Mouse (Mus musculus) urinary bladder, postnatal 14 days (tissue): ENCODE measurements around the gene Nhlh2.
A peak's percentile ranks its signal among the peaks of the same experiment; 100 is the strongest.

Source experiments
- DNase-seq: peaks from one replicate; pipeline ENCODE4 v3.0.0; 2021; ENCODE audit warnings: low spot score

The Nhlh2 gene

DNA sequence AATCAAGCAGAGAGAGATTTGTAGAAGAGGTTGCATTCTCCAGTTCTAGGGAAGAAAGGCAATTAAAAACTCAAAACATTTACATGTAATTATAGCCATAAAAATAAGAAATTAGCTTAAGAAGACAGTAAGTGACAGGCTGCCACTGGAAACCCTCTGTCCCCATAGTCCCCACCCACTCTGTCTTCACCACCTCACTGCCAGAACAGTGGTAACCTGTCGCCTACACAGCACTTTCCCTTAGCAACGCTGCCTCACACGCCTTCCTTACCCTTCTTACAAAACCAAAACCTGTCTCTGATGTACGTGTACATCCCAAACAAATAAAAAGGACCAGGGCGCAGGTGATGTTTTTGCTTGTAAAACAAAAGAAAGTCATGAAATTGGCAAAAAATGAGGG, 15.8 kb downstream of the Nhlh2 start:
- no peak for DNase-seq

DNA sequence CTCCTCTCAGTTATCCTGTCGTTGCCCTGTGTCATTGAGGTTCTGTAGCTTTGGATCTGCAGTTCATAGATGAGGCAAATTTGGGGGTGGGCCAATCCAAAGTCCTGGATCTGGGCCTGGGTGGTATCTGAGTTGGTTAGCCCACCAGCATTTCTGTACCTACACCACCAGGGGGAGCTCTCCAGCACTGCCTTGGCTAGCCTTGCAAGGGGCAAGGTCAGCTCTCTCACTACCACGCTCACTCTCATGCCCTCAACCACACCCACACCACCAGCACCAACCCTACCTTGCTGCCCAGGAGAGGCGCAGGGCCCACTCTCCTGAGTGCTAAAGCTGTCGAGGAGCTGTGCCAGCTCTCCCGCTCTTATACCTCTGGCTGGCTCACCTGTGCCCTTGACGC, 18.0 kb downstream of the Nhlh2 start:
- DNase-seq: no peak

DNA sequence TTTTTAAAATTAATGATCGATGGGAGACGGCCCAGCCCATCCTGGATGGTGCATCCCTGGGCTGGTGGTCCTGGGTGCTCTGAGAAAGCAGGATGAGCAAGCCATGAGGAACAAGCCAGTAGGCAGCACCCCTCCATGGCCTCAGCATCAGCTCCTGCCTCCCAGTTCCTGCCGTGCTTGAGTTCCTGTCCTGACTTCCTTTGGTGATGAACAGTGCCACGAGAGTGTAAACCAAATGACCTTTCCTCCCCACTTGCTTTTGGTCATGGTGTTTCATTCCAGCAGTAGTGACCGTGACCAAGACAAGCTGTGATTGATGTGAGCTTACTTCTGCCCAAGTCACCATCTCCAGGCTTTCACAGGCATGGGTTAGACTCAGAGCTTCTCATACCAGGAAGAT, 27.9 kb downstream of the Nhlh2 start:
- DNase-seq: no peak

DNA sequence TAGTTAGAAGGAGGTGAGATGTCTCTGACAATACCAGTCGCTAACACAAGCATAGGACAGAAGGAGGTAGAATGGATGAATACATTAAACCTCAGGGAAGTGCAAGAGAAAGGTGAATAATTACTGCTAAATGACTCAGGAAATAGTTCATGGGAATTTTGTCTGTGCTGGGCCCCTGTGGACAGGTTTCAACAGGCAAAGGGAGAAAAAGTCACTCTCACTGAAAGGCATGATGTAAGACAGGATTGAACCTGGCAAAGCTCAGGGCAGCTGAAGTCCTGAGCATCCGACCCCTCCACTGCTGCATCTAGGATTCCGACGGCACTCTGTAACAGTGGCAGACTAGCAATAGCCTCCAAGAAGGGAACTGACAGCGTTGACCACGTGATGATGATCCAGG, 28.7 kb downstream of the Nhlh2 start:
- no peak for DNase-seq

DNA sequence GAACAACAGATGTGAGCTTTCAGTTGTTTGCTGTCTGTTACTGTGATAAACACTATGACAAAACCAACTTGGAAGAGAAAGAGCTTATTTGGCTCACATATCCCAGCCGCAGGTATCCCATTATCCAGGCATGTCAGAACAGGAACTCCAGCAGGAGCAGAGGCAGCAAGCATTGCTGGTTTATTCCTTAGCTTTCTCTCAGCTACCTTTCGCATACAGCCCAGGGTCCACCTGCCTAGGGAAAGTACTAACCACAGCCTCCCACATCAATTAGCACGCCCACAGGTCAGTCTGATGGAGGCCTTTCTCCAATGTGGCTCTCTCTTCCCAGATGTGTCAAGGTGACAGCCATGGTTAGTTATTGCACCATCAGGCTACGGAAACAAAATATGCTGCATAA, 31.8 kb downstream of the Nhlh2 start:
- DNase-seq: no peak

DNA sequence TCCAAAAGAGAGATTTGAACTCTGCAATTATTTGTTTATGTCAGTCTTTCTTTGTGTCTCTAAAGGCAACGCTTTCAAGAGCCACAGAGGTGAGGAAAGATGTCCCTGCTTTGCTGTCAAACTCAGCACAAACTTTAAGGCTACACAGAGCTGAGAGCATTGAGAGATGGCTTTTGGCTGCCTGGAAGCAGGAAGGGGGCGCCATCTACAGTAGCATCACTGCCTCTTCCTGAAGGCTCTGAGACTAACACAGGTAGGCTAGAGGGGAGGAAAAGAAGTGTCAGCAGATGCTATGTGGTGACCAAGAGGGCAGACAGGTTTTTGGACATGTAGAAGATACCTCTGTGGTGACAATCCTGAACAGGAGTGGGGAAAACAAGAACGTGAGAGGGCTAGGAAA, 35.2 kb downstream of the Nhlh2 start:
- no peak for DNase-seq

DNA sequence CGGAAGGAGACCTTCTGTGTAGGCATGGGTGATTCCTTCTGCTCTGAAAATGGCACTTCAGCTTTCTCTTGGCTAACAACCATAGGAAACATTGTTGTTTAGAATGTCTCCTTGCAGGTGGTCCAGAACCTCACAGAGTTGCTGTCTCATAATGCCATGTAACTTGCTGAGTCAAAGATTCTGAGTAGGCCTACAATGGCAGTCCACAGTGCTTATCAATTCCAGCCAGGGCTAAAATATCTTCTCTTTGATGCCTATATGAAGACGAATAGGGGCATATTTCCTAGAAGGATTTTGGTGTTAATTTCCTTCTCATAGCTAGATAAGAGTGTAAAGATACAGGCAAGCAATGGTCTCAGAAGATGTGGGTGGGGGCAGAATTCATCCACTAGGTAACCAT, 37.7 kb downstream of the Nhlh2 start:
- DNase-seq: no peak

DNA sequence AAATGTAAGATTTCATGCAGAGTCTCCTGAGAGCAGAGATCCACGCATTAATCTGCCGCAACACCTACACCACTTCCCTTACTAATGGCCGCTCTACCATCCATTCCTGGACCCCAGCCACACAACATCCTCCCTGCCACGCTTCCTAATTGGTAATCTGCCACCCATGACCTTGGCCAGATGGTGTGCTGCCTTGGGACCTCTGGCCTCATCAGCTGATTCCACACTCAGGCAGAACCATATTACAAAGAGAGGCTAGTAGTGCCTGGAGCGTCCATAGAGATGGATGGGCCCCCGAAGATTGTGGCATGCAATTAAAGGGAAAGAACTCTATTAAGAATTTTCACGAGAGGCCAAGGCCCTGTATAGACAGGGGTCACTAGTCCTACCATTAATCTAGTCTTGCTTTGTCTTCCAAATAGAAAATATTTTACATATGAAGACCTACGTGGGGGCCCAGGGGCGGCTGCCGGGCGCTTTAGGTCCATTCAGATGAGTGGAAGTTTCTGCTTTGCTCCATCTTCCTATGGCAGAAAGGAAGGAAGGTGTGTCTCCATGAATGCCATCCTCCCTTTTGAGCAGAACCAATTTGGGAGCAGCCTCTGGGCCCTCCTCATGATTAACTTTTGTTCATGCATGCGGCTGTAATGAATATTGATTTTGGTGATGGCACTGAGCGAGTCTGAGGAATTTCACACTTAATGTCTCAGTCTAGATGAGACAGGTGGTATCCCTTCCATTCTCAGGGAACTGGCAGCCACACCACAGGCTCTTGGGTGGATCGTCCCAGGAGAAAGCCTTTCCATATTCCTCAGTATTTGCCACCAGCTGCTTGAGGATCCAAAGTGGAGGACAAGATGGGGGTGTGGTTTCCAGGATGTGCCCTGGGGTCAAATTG, 39.6 kb downstream of the Nhlh2 start:
- DNase-seq: no peak

DNA sequence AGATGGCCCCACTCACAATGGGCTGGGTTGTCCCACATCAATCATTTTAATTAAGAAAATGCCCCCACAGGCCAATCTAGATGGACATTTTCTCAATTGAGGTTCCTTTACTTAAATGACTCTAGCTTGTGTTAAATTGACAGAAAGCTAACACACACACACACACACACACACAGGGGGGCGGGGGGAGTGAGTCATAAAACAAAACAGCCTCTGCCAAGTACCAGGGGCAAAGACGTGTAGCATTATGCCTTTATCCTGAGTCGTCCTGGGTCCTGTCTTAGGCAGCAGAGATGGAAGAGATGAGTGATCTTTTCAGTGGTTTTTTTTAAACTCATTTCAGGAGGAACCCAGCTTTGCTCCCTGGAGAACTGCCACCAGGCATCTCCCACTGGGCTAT, 42.2 kb downstream of the Nhlh2 start:
- no peak for DNase-seq

DNA sequence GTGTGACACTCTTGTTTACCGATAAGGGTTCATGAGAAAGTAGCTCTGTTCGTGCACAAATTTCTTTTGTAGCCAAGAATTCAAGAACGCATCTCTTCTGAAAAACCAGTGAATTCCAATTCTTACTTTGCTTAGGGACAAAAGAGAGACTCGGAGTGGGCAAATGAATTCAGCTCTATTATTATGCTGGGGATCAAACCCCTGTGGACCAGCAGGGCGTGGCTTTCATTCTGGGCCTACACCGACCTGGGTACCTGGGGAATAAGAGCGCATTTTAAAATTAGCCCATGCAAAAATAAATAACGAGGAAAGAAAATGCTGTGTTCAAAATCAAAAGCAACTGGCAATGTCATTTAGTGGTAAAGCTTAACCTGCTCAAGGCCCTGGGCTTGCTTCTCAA, 43.4 kb downstream of the Nhlh2 start:
- DNase-seq: no peak

DNA sequence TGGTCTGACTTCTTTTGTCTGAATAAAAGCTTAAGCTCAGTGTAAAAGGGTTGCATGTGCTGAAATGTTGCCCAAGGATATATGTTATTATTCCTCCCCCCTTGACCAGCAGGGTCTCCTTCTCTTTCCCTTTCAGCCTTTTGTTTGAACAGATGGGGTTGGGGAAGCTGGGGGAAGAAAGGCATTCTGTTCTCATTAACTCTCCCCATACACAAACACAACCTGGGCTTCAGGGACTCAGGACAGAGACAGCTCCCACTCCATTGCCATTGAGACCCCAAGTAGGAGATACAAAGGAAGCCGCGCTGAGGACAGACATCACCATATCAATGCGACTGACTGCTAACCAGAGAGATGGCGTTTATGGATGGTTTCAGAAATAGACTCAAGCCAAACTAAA, 46.0 kb downstream of the Nhlh2 start:
- DNase-seq: no peak

DNA sequence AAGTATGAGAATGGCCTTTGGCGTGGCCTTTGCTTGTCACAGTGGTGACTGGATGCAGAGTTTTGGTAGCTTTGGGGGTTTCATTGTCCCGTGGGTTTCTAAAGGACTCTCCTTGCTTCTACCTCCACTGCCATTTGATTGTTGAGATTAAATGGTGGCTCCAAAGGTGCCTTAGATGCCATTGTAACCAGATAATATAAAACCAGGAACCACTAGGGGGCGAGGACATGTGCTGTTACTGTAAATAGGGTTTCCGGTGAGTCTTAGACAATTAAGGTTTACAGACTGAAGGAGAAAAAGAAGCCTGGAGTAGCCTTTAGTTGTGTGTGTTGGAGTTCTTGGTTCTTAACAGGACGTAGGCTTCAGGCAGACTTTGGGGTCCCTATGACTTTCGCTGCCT, 50.2 kb downstream of the Nhlh2 start:
- no peak for DNase-seq

DNA sequence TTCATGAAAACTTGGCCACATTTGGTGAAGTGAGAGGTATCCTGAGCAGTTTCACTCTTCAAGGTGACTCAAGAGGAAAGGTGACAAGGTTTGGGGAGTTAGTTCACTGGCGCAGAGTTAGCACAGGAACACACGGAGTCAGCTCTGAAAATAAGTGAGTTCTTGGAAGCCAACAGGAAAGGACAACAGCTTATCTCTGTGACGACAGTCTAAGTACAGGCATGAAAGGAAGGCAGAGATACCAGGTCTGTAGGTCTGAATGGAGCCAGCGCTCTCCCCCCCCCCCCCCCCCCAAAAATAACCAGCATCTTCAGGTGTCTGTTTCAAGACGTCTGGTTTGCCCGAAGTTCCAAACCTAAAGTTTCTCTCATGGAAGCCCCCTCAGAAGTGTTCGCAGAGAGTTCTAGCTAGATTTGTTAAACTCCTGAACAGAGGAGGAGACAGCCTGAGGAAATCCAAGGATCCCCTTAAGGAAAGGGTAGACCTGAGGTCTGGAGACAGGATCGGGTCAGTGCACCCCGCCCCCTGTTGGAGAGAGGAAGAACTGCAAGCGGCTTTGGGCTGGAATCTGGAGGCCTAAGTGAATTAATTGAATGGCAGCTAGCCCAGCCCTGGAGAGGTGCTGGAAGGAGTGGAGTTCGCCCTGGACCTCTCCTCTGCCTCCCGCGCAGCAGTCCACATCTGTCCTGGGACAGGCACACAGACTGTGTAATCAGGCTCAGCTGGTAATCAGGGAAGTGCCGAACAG, 52.2 kb downstream of the Nhlh2 start:
- DNase-seq: peak; percentile 49

DNA sequence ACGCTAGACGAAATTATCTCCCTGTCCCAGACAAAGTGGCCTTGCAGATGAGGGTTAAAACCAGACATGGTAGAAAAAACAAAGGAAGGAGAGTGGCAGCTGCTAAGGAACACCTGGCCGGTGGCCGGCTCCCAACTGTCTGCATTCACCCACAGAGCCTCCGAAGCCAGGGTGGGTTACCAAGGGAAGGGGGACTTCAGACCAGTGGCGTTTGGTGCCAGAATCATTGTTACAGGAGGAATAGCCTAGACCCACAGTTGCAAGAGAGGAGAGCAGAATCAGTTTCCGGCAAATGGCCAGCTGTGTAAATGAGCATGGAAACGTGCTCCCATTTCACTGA, 52.8 kb downstream of the Nhlh2 start:
- no peak for DNase-seq

DNA sequence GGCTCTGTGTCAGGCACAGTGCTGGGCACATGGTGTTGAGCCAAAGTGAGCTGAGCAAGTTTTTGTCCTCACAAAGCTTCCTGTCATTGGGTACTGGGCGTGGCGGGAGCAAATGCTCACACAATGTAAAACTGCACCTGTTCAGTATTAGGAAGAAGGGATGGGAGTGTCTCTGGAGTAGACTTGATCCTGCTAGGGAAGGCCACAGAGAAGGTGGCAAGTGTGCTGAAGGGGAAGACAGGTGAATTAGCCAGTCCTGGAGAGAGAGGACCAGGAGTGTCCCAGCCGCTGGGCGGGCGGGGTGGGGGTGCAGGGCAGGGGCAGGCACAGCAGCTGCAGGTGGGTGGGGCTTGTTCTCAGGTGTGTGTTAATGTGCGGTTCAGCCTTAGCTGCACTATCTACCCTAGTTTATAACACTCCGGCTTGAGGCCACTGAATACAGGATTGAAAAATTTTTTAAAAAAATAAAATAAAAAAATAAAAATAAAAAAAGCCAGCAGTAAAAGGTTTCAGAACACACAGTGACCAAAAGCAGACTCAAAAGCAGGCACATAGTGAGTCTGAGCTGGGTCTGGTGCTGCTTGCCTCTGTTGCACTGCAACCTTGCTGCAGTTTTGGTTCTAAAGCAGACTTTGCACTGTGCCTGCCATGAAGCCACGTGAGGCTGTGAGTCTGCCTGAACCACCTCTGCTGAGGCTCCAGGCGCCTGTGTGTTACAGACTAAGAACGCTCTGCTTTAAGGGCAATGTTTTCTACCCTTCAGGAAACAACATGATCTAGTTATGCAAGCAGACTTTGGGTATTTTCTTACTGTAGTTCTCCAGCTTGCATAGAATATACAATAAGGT, 53.6 kb downstream of the Nhlh2 start:
- no peak for DNase-seq

DNA sequence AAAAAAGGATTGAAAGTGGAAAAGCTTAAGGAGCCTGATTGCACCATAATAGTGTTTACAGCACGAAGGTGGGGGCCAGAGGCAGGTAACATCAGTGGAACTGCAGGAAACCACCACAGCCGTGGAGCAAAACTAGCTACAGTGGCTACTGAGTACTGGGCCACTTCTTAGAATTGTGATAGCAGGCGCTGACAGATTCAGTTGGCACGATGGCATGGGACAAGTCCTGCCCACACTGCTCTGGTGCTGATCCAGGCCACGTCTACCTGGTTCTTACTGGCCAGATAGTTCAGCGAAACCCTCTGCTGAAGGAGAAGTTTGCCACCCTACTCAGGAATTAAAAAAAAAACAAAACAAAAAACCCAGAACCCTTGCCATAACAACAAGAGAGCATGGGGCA, 54.7 kb downstream of the Nhlh2 start:
- DNase-seq: no peak
